Mouse (Mus musculus) E14TG2a.4 (cell line): ENCODE results near the gene Znfx1.

Experiments
- CTCF ChIP-seq: conservative IDR thresholded peaks from 2 replicates; pipeline ENCODE4 v1.5.1; 2014; ENCODE audit warnings: low read length
- POU5F1 ChIP-seq: IDR thresholded peaks from 2 replicates; pipeline ENCODE4 v1.6.1; 2014; ENCODE audit warnings: low read length, borderline replicate concordance

GRCm38 (mm10) chr2:167094688-167095087, 31.9 kb upstream of the Znfx1 start:
- TF ChIP-seq CTCF (no peak), POU5F1 (no peak)
